Mouse (Mus musculus): Measurements from ENCODE around the gene F11r. TPM values are rescaled to one million over a fixed set of nuclear protein-coding genes. Genes with fewer than 3 reads are reported as not detected.
A peak's percentile ranks its signal among the peaks of the same experiment; 100 is the strongest.

Gene F11r
- total and polyA plus RNA-seq, 2 experiments, result 39.1 to 47.7 TPM

DNA sequence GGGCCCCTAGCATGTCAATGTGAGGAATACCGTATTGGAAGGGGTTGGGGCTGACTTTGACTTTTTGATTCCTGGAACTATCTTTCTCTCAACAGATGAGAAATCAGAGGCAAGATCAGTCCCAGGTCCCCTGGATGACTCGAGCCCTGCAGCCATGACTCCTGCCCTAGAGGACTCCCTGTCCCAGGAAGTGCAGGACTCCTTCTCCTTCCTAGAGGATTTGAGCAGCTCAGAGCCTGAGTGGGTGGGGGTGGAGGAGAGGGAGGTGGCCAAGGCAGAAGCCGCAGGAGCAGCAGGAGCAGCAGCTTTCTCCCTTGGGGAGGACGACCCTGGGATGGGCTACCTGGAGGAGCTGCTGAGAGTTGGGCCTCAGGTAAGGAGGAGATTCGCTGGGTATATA, 30.1 kb upstream of the F11r start:
- TF ChIP-seq POLR2A (IDR thresholded peaks at IDR 0.05; ENCODE audit: extremely low read depth, insufficient read depth, low read length), result no peak
- TF ChIP-seq CTCF (IDR thresholded peaks at IDR 0.05; ENCODE audit: low read depth, low read length), result no peak
- no peak for DNase-seq (ENCODE audit: extremely low read depth, low read depth, low spot score)
- WGBS, result 83% methylated on average over 5 of the region's 5 CpGs
- H3K79me2 ChIP-seq (ENCODE audit: control insufficient read depth, insufficient read depth, low read length), result peaks cover 5% of the 10 kb centered on the region; the same call in 1 of the 2 replicates
- no peak overlapping the region for H3K4me3 ChIP-seq (ENCODE audit: insufficient read depth, low read depth, low read length)
- no peaks in the 10 kb centered on the region for H3K27me3 ChIP-seq (ENCODE audit: control insufficient read depth, insufficient read depth, low read length)
- no peak overlapping the region for H3K9ac ChIP-seq (ENCODE audit: low read depth, low read length)
- no peaks in the 10 kb centered on the region for H3K4me1 ChIP-seq (ENCODE audit: control insufficient read depth, insufficient read depth, low read length)
- no peaks in the 10 kb centered on the region for H3K36me3 ChIP-seq (ENCODE audit: control insufficient read depth, insufficient read depth, low read length)
- no peak overlapping the region for H3K27ac ChIP-seq (replicated peaks; ENCODE audit: insufficient read depth, low read depth, low read length)

DNA sequence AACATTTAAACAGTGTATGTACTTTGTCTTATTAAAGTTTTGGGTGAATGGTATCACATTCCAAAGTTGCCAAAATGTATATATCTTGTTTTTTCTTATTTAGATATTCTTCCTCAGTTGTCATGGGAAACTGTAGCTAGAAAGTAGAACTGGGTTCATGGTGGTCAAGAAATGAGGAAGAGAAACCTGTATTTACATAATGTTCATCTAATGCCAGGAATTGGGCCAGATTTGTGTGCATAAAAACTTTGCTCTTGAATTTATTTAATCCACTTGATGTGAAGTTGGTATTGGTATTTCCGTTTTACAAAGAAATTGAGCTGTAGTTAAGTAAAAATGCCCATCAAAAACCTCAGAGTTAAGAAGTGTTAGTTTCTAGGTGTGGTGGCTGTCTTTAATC, 27.1 kb upstream of the F11r start:
- Histone ChIP-seq H3K27me3 (ENCODE audit: control insufficient read depth, insufficient read depth, low read length) (no peaks in the 10 kb centered on the region), H3K4me3 (ENCODE audit: insufficient read depth, low read depth, low read length) (no peak overlapping the region), H3K9ac (ENCODE audit: low read depth, low read length) (no peak overlapping the region), H3K36me3 (ENCODE audit: control insufficient read depth, insufficient read depth, low read length) (peaks cover under 1% of the 10 kb centered on the region), H3K79me2 (ENCODE audit: control insufficient read depth, insufficient read depth, low read length) (peaks cover 27% of the 10 kb centered on the region), H3K27ac (replicated peaks; ENCODE audit: insufficient read depth, low read depth, low read length) (no peak overlapping the region), H3K4me1 (ENCODE audit: control insufficient read depth, insufficient read depth, low read length) (peaks cover 12% of the 10 kb centered on the region)
- 83% methylated on average over 1 of the region's 1 CpGs for WGBS
- TF ChIP-seq POLR2A (IDR thresholded peaks at IDR 0.05; ENCODE audit: extremely low read depth, insufficient read depth, low read length), result no peak
- no peak for TF ChIP-seq CTCF (IDR thresholded peaks at IDR 0.05; ENCODE audit: low read depth, low read length)
- peak; percentile 31 for DNase-seq (ENCODE audit: extremely low read depth, low read depth, low spot score)

DNA sequence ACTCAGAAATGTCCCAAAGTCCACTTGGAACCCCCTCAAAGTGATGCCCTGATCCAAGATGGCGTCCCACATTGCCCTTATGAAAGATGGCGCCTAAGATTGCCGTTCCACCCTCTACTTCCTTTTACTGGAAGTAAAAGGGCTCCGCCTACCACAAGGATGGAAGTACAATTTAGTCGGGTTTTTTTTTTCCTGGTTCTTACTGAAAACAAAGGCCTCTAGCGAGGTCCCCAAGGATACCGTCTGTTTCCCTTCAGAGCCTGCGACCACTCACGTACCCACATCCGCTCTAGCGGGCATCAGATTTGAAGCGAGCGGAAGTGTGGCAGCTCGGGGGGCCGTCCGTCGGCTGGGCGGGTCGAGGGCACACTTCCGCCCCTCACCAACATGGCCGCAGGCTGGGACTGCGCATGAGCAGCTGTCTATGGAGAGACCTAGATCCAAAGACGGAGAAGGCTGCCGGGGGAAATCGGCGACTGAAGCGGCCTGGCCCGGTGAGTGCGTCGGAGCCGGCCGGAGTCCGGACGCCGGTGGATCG, 26.3 kb upstream of the F11r start, which contains the start of gene Usf1:
Gene Usf1 (plus strand): TSS at position 367 of the 538 bp plus-strand sequence.
- peak; percentile 64 for TF ChIP-seq POLR2A (IDR thresholded peaks at IDR 0.05; ENCODE audit: extremely low read depth, insufficient read depth, low read length)
- no peak for TF ChIP-seq CTCF (IDR thresholded peaks at IDR 0.05; ENCODE audit: low read depth, low read length)
- H3K36me3 ChIP-seq (ENCODE audit: control insufficient read depth, insufficient read depth, low read length), result peaks cover 3% of the 10 kb centered on the region
- peaks cover 29% of the 10 kb centered on the region for H3K79me2 ChIP-seq (ENCODE audit: control insufficient read depth, insufficient read depth, low read length)
- DNase-seq (ENCODE audit: extremely low read depth, low read depth, low spot score), result peak; percentile 86
- H3K4me3 ChIP-seq (ENCODE audit: insufficient read depth, low read depth, low read length), result peak within 1 kb of the TSS; percentile 86
- H3K9ac ChIP-seq (ENCODE audit: low read depth, low read length), result peak within 1 kb of the TSS; percentile 88
- WGBS, result under 1% methylated on average over 36 of the region's 36 CpGs
- peaks cover 12% of the 10 kb centered on the region for H3K4me1 ChIP-seq (ENCODE audit: control insufficient read depth, insufficient read depth, low read length)
- H3K27me3 ChIP-seq (ENCODE audit: control insufficient read depth, insufficient read depth, low read length), result no peaks in the 10 kb centered on the region
- H3K27ac ChIP-seq (replicated peaks; ENCODE audit: insufficient read depth, low read depth, low read length), result peak within 1 kb of the TSS; percentile 89

DNA sequence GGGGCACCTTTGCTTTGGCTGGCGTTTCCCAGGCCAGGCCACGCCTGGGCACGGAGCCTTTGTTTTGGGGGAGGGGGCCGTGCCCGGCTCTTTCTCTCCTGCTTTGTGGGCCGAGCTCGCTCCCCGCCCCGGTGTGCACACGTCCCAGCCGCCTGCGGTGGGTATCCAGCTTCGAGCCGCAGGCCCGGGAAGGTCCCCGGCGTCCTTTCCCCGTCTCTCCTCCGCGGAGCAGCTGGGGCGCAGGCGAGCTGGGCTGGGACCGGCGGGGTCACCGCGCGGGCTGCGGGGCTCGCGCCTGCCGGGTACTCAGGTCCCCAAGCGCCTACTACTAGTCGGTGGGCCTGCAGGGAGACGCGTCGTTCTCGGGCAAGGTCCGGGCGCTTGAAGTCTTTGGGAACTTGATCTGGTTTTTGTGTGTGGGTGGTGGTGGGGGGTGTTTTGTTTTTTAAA, 25.8 kb upstream of the F11r start:
- H3K27me3 ChIP-seq (ENCODE audit: control insufficient read depth, insufficient read depth, low read length), result no peaks in the 10 kb centered on the region
- H3K79me2 ChIP-seq (ENCODE audit: control insufficient read depth, insufficient read depth, low read length), result peaks cover 29% of the 10 kb centered on the region
- peak overlapping the region; percentile 86 for H3K4me3 ChIP-seq (ENCODE audit: insufficient read depth, low read depth, low read length)
- peak overlapping the region; percentile 88 for H3K9ac ChIP-seq (ENCODE audit: low read depth, low read length)
- WGBS, result 0% methylated on average over 39 of the region's 39 CpGs
- peaks cover 7% of the 10 kb centered on the region for H3K36me3 ChIP-seq (ENCODE audit: control insufficient read depth, insufficient read depth, low read length)
- H3K4me1 ChIP-seq (ENCODE audit: control insufficient read depth, insufficient read depth, low read length), result peaks cover 12% of the 10 kb centered on the region
- peak overlapping the region; percentile 89 for H3K27ac ChIP-seq (replicated peaks; ENCODE audit: insufficient read depth, low read depth, low read length)
- no peak for DNase-seq (ENCODE audit: extremely low read depth, low read depth, low spot score)
- no peak for TF ChIP-seq POLR2A (IDR thresholded peaks at IDR 0.05; ENCODE audit: extremely low read depth, insufficient read depth, low read length)

DNA sequence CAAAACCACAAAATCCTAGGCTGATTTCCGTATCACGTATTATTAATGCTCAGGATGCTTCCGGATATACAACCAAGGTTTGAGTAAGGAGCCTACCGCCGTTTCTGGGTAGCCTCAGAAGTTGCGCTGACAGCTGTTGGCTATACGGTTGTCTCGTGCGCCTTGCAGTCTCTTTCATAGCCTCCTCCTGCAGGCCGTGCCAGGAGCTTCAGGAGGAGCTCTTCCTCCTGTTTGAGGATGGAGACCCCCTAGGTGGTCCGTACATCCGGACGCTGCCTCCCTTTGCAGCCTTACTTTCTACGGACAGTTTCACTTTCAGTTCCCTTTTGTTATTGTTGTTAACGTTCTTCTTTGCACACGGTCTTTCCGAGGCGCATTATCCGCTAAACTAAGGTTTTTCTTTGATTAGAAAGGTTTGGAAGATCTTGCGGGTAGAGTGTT, 25.3 kb upstream of the F11r start:
- Histone ChIP-seq H3K4me1 (ENCODE audit: control insufficient read depth, insufficient read depth, low read length) (peaks cover 15% of the 10 kb centered on the region), H3K36me3 (ENCODE audit: control insufficient read depth, insufficient read depth, low read length) (peaks cover 7% of the 10 kb centered on the region), H3K79me2 (ENCODE audit: control insufficient read depth, insufficient read depth, low read length) (peaks cover 29% of the 10 kb centered on the region), H3K27ac (replicated peaks; ENCODE audit: insufficient read depth, low read depth, low read length) (peak overlapping the region; percentile 89), H3K27me3 (ENCODE audit: control insufficient read depth, insufficient read depth, low read length) (no peaks in the 10 kb centered on the region), H3K9ac (ENCODE audit: low read depth, low read length) (peak overlapping the region; percentile 88), H3K4me3 (ENCODE audit: insufficient read depth, low read depth, low read length) (peak overlapping the region; percentile 86)
- under 1% methylated on average over 20 of the region's 20 CpGs for WGBS
- DNase-seq (ENCODE audit: extremely low read depth, low read depth, low spot score), result peak; percentile 55
- no peak for TF ChIP-seq CTCF (IDR thresholded peaks at IDR 0.05; ENCODE audit: low read depth, low read length)
- no peak for TF ChIP-seq POLR2A (IDR thresholded peaks at IDR 0.05; ENCODE audit: extremely low read depth, insufficient read depth, low read length)

DNA sequence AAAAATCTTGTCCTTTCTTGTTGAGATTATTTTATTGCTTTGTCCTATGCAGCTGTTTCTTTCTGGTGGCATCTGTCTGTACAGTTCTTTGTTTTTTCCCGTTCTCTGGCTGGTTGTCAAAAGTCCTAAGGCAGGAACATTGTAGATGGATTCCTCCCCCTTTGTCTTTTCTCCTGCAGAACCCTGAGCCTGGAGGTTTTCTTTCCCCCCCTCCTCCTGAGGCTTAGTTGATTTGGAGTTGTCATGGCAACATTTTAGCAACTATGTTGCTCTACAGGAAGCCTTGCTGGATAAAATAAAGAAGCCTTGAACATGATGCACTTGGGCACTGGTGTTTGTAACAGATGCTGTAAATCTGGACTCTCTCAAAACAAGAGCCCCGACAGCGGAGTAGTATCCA, 24.9 kb upstream of the F11r start:
- H3K27ac ChIP-seq (replicated peaks; ENCODE audit: insufficient read depth, low read depth, low read length), result peak overlapping the region; percentile 89
- TF ChIP-seq POLR2A (IDR thresholded peaks at IDR 0.05; ENCODE audit: extremely low read depth, insufficient read depth, low read length) (no peak), CTCF (IDR thresholded peaks at IDR 0.05; ENCODE audit: low read depth, low read length) (no peak)
- H3K27me3 ChIP-seq (ENCODE audit: control insufficient read depth, insufficient read depth, low read length), result no peaks in the 10 kb centered on the region
- no peak for DNase-seq (ENCODE audit: extremely low read depth, low read depth, low spot score)
- peaks cover 8% of the 10 kb centered on the region for H3K36me3 ChIP-seq (ENCODE audit: control insufficient read depth, insufficient read depth, low read length)
- H3K4me1 ChIP-seq (ENCODE audit: control insufficient read depth, insufficient read depth, low read length), result peaks cover 18% of the 10 kb centered on the region
- H3K4me3 ChIP-seq (ENCODE audit: insufficient read depth, low read depth, low read length), result peak overlapping the region; percentile 86
- 42% methylated on average over 3 of the region's 3 CpGs for WGBS
- H3K79me2 ChIP-seq (ENCODE audit: control insufficient read depth, insufficient read depth, low read length), result peaks cover 29% of the 10 kb centered on the region
- H3K9ac ChIP-seq (ENCODE audit: low read depth, low read length), result peak overlapping the region; percentile 15; the same call in 1 of the 2 replicates

Data from liver, adult 2 months (tissue).